Mouse (Mus musculus): Measurements from ENCODE around the gene Tmpo.

The Tmpo gene

GRCm38 (mm10) chr10:91122646-91123045 is 58.5 kb downstream of the Tmpo start:
- in situ Hi-C loops (cut with MboI), result no loop called here

GRCm38 (mm10) chr10:91116958-91117357 is 64.2 kb downstream of the Tmpo start:
- in situ Hi-C loops (cut with MboI), result no loop called here

GRCm38 (mm10) chr10:91109841-91110240 is 71.3 kb downstream of the Tmpo start:
- in situ Hi-C loops (cut with MboI), result no loop called here

- in situ Hi-C loops (cut with MboI), result no loop called here
Measured at GRCm38 (mm10) chr10:91105981-91106380, 75.1 kb downstream of the Tmpo start.

GRCm38 (mm10) chr10:91102799-91103590 is 78.1 kb downstream of the Tmpo start:
- in situ Hi-C loops (cut with MboI), result no loop called here

- in situ Hi-C loops (cut with MboI), result no loop called here
Measured at GRCm38 (mm10) chr10:91101936-91102335, 79.2 kb downstream of the Tmpo start.

GRCm38 (mm10) chr10:91100101-91100500 is 81.0 kb downstream of the Tmpo start:
- in situ Hi-C loops (cut with MboI), result no loop called here

- in situ Hi-C loops (cut with MboI), result no loop called here
Measured at GRCm38 (mm10) chr10:91098056-91098455, 83.1 kb downstream of the Tmpo start.

Data from mature B cell (primary cell).